ENCODE assay signal across 17 mouse cellular contexts in the genomic region with DNA sequence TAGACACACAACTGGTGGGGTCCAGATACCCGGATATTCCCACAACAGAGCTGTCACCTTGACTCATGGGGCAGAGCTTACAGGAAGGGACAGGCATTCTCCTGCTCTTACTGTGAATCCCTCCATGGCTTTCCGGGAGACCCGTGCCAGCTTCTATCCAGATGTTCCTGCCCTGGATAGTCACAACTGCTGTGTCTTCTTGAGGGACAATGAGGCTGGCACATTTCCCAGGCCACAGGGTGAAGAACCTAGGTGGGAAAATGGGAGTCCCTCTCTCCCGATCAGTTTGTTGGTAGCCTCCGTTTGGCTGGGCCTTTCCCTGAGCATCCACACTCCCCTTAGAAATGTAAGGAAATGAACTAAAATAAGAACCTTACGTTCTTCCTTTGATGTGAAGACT.
"Had no signal": no experiment of that assay in that cellular context is flagged by ENCODE, and none has a peak within 500 bp of the region (broad histone marks: within the 10 kb centered on the region; RNA-seq: fewer than 3 reads in every experiment).

No protein-coding gene starts in this region.

- H3K27ac ChIP-seq: kidney, postnatal 0 days; layer of hippocampus, adult 2 months; liver, embryonic 12.5 days; midbrain, embryonic 10.5 days; neural tube, embryonic 15.5 days; stomach, postnatal 0 days had no signal

- DNase-seq: kidney, adult 9 months; kidney, postnatal 4 days; lung, embryonic 14.5 days; lung, postnatal 10 days; midbrain, embryonic 14.5 days; right cerebral cortex, adult 18-20 months; right cerebral cortex, postnatal 25 days; thymus, adult 18-20 months; thymus, postnatal 14 days had no signal

- H3K4me3 ChIP-seq: layer of hippocampus, adult 2 months; limb, embryonic 15.5 days; liver, embryonic 12.5 days; midbrain, embryonic 10.5 days; myocyte; neural tube, embryonic 15.5 days had no signal

- H3K36me3 ChIP-seq: limb, embryonic 15.5 days; liver, embryonic 12.5 days; midbrain, embryonic 10.5 days; neural tube, embryonic 15.5 days had no signal

- H3K9me3 ChIP-seq: limb, embryonic 15.5 days; liver, embryonic 12.5 days; midbrain, embryonic 10.5 days; neural tube, embryonic 15.5 days had no signal

- H3K27me3 ChIP-seq: limb, embryonic 15.5 days; neural tube, embryonic 15.5 days had no signal
